Mouse (Mus musculus): ENCODE data around the gene Suv39h1. TPM values are rescaled to one million over a fixed set of nuclear protein-coding genes. Genes with fewer than 3 reads are reported as not detected.
A peak's percentile ranks its signal among the peaks of the same experiment; 100 is the strongest.
"Not testable (repeated sequence)": the region's sequence is repeated elsewhere in the genome, so short reads cannot be mapped to it uniquely, and the experiment has no call there.

The Suv39h1 gene
- polyA plus RNA-seq, 1 experiment from 2014 or later = 90.6 TPM

DNA sequence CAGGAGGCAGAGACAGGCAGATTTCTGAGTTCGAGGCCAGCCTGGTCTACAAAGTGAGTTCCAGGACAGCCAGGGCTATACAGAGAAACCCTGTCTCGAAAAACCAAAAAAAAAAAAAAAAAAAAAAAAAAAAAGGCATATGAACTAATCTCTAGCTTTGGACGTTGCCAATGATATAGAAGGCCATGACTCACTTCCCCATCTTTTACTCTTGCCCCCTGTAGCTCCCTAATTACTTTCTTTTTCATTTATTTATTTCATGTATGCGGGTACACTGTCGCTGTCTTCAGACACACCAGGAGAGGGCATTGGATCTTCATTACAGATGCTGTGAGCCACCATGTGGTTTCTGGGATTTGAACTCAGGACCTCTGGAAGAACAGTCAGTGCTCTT is 16.4 kb upstream of the Suv39h1 start:
- not testable (repeated sequence) for H3K27ac ChIP-seq; H3K4me1 ChIP-seq (replicated peaks); H3K4me2 ChIP-seq; H3K4me3 ChIP-seq (replicated peaks); H3K9ac ChIP-seq (replicated peaks); H3K27me3 ChIP-seq; ATAC-seq (ENCODE audit: insufficient number of reproducible peaks, insufficient read depth, low FRiP score, low TSS enrichment, low read depth); H3K9me3 ChIP-seq; H3K36me3 ChIP-seq
- 95% methylated on average over 5 of the region's 5 CpGs for WGBS

- H3K27ac ChIP-seq = no peak within 1 kb of the TSS
- no peak within 1 kb of the TSS for H3K4me3 ChIP-seq (replicated peaks)
- no peak within 1 kb of the TSS for H3K9ac ChIP-seq (replicated peaks)
- no peak within 1 kb of the TSS for H3K4me2 ChIP-seq
- H3K4me1 ChIP-seq (replicated peaks) = no peaks in the 10 kb centered on the region
- WGBS = 83% methylated on average over 14 of the region's 14 CpGs
- no peak for ATAC-seq (ENCODE audit: insufficient number of reproducible peaks, insufficient read depth, low FRiP score, low TSS enrichment, low read depth)
- H3K36me3 ChIP-seq = no peaks in the 10 kb centered on the region
- H3K9me3 ChIP-seq = no peaks in the 10 kb centered on the region
- H3K27me3 ChIP-seq = no peaks in the 10 kb centered on the region
Observed at GRCm38 (mm10) chrX:8090346-8090953, 15.9 kb upstream of the Suv39h1 start, which contains the start of gene Was. TSS of gene Was (minus strand) at chrX:8090498.

- Histone ChIP-seq H3K27ac (no peak overlapping the region), H3K4me3 (replicated peaks) (no peak overlapping the region), H3K9me3 (no peaks in the 10 kb centered on the region), H3K27me3 (no peaks in the 10 kb centered on the region), H3K9ac (replicated peaks) (no peak overlapping the region), H3K36me3 (no peaks in the 10 kb centered on the region), H3K4me2 (no peak overlapping the region), H3K4me1 (replicated peaks) (no peaks in the 10 kb centered on the region)
- ATAC-seq (ENCODE audit: insufficient number of reproducible peaks, insufficient read depth, low FRiP score, low TSS enrichment, low read depth) = no peak
- 87% methylated on average over 3 of the region's 3 CpGs for WGBS
Observed at GRCm38 (mm10) chrX:8089746-8090145, 15.2 kb upstream of the Suv39h1 start.

GRCm38 (mm10) chrX:8085611-8086010 is 11.1 kb upstream of the Suv39h1 start:
- no peak for ATAC-seq (ENCODE audit: insufficient number of reproducible peaks, insufficient read depth, low FRiP score, low TSS enrichment, low read depth)
- no peak overlapping the region for H3K9ac ChIP-seq (replicated peaks)
- no peaks in the 10 kb centered on the region for H3K36me3 ChIP-seq
- WGBS = 86% methylated on average over 6 of the region's 8 CpGs
- H3K4me3 ChIP-seq (replicated peaks) = no peak overlapping the region
- no peak overlapping the region for H3K4me2 ChIP-seq
- H3K4me1 ChIP-seq (replicated peaks) = no peaks in the 10 kb centered on the region
- H3K9me3 ChIP-seq = no peaks in the 10 kb centered on the region
- H3K27ac ChIP-seq = no peak overlapping the region
- no peaks in the 10 kb centered on the region for H3K27me3 ChIP-seq

DNA sequence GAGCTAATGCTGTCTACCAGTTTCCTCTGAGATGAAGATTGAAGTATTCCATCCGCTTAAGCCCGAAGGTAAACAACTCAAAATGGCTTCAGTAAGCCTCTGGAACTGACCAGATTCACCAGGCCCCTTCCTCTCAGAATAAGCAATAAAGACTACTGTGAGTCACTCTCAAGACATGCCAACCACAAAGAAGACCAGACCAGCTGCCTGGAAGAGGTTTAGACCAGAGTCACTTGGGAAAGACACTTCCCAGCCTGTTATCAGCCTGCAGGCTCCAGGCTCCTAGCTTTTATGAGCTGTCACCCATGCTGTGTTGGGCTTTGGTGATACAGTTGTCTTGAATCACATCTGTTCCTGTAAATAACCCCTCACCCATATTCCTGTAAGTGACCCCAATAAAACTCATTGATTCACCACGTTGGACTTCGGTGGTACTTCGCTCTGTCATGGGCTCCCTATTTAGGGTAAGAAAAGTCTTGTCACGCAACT is 10.3 kb upstream of the Suv39h1 start:
- ATAC-seq (ENCODE audit: insufficient number of reproducible peaks, insufficient read depth, low FRiP score, low TSS enrichment, low read depth) = no peak
- H3K27ac ChIP-seq = no peak overlapping the region
- H3K4me2 ChIP-seq = no peak overlapping the region
- H3K4me1 ChIP-seq (replicated peaks) = no peaks in the 10 kb centered on the region
- H3K27me3 ChIP-seq = no peaks in the 10 kb centered on the region
- WGBS = 75% methylated on average over 6 of the region's 6 CpGs
- no peak overlapping the region for H3K9ac ChIP-seq (replicated peaks)
- no peaks in the 10 kb centered on the region for H3K36me3 ChIP-seq
- no peak overlapping the region for H3K4me3 ChIP-seq (replicated peaks)
- H3K9me3 ChIP-seq = no peaks in the 10 kb centered on the region

GRCm38 (mm10) chrX:8075104-8075503 is 544 bp upstream of the Suv39h1 start:
- peak overlapping the region; percentile 55 for H3K4me3 ChIP-seq (replicated peaks)
- H3K27me3 ChIP-seq = no peaks in the 10 kb centered on the region
- 0 out of 2 replicates have a peak, but pooled peaks cover 4% of the 10 kb centered on the region for H3K4me1 ChIP-seq (replicated peaks)
- WGBS = 43% methylated on average over 3 of the region's 3 CpGs
- H3K4me2 ChIP-seq = peak overlapping the region; percentile 53
- peaks cover 15% of the 10 kb centered on the region; the same call in 1 of the 2 replicates for H3K36me3 ChIP-seq
- ATAC-seq (ENCODE audit: insufficient number of reproducible peaks, insufficient read depth, low FRiP score, low TSS enrichment, low read depth) = peak; percentile 60
- no peaks in the 10 kb centered on the region for H3K9me3 ChIP-seq
- peak overlapping the region; percentile 41; the same call in 1 of the 2 replicates for H3K27ac ChIP-seq
- H3K9ac ChIP-seq (replicated peaks) = peak overlapping the region; percentile 42; the same call in 1 of the 2 replicates

DNA sequence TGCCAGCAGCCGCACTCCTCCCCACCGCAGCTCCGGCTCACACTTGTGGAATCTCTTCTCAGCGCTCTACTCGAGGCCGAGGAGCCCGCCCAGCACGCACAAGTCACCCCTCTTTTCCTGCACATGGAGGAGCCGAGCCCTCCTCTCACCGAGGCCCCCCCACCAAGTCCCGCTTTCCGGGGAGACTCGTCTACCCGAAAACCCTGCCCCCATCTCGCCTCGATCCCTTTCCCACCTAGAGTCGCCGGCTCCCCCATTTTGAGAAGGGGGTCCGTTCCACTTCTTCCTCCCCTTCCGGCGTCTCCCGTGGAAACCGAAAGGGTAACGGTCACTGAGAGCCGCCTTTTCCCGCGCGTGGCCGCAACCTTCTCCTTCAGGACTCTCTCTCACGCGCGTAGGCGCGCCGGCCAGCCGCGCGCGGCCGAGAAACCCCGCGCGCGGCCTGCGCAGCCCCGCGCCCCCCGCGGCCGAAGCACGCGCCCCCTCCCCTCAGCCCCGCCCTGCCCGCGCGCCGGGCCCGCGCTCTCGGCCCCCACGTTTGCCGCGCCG is 605 bp downstream of the Suv39h1 start:
- Histone ChIP-seq H3K4me1 (replicated peaks) (0 out of 2 replicates have a peak, but pooled peaks cover 4% of the 10 kb centered on the region), H3K36me3 (peaks cover 19% of the 10 kb centered on the region; the same call in 1 of the 2 replicates), H3K9me3 (no peaks in the 10 kb centered on the region), H3K4me3 (replicated peaks) (peak overlapping the region; percentile 55), H3K27me3 (no peaks in the 10 kb centered on the region), H3K27ac (peak overlapping the region; percentile 92), H3K4me2 (peak overlapping the region; percentile 55), H3K9ac (replicated peaks) (peak overlapping the region; percentile 68)
- 17% methylated on average over 61 of the region's 64 CpGs for WGBS
- ATAC-seq (ENCODE audit: insufficient number of reproducible peaks, insufficient read depth, low FRiP score, low TSS enrichment, low read depth) = no peak; the same call in 1 of the 2 replicates

DNA sequence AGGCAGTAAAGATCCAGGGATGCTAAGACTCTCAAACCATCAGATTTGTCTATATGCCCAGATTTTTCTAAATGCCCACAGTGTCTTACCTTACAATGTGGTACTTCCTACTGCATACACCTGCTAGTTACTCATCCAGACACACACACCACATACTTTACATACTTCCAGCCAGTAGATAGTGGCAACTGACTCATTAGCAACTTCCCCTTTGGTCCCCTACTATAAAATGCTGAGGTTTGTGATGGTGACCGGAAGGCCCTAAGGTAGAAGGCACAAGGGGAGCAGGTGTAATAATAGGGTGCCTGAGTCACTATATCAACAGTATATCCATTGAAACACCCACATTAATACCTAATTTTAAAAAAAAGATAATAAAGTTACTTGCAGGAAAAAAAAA is 5.4 kb downstream of the Suv39h1 start:
- no peak for ATAC-seq (ENCODE audit: insufficient number of reproducible peaks, insufficient read depth, low FRiP score, low TSS enrichment, low read depth)
- H3K4me2 ChIP-seq = no peak overlapping the region
- H3K36me3 ChIP-seq = peaks cover 63% of the 10 kb centered on the region
- H3K4me3 ChIP-seq (replicated peaks) = no peak overlapping the region
- H3K9ac ChIP-seq (replicated peaks) = no peak overlapping the region
- H3K9me3 ChIP-seq = no peaks in the 10 kb centered on the region
- no peaks in the 10 kb centered on the region for H3K27me3 ChIP-seq
- no peak overlapping the region for H3K27ac ChIP-seq
- H3K4me1 ChIP-seq (replicated peaks) = 0 out of 2 replicates have a peak, but pooled peaks cover 4% of the 10 kb centered on the region
- 100% methylated on average over 1 of the region's 1 CpGs for whole genome bisulfite sequencing

GRCm38 (mm10) chrX:8051044-8051781 is 23.3 kb downstream of the Suv39h1 start:
- WGBS = 84% methylated on average over 8 of the region's 8 CpGs
- H3K27me3 ChIP-seq; H3K9me3 ChIP-seq; H3K9ac ChIP-seq (replicated peaks); H3K36me3 ChIP-seq; H3K4me2 ChIP-seq; H3K27ac ChIP-seq; ATAC-seq (ENCODE audit: insufficient number of reproducible peaks, insufficient read depth, low FRiP score, low TSS enrichment, low read depth); H3K4me1 ChIP-seq (replicated peaks); H3K4me3 ChIP-seq (replicated peaks): not testable (repeated sequence)

DNA sequence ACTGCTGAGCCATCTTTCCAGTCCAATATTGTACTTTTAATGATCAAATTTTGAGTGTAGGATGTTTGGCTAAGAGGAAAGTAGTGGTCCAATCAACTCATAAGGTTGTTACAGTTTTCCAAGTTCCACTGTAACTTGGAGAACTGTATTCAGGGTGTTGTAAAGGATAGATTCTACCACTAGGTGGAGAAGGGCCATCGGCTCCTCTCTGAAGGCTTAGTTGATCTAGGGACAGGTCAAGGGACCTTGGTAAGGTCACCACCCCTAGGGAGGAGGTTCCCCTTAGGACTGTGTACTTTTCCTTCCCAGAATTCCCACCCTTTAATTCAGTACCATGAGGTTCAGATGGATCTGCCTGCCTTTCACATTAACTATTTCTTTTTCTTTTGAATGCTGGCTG is 41.6 kb downstream of the Suv39h1 start:
- ATAC-seq (ENCODE audit: insufficient number of reproducible peaks, insufficient read depth, low FRiP score, low TSS enrichment, low read depth) = no peak
- no peaks in the 10 kb centered on the region for H3K4me1 ChIP-seq (replicated peaks)
- no peak overlapping the region for H3K27ac ChIP-seq
- no peaks in the 10 kb centered on the region for H3K36me3 ChIP-seq
- H3K27me3 ChIP-seq = no peaks in the 10 kb centered on the region
- no peak overlapping the region for H3K4me3 ChIP-seq (replicated peaks)
- no peak overlapping the region for H3K4me2 ChIP-seq
- H3K9me3 ChIP-seq = no peaks in the 10 kb centered on the region
- 54% methylated on average over 1 of the region's 1 CpGs for WGBS
- H3K9ac ChIP-seq (replicated peaks) = no peak overlapping the region

DNA sequence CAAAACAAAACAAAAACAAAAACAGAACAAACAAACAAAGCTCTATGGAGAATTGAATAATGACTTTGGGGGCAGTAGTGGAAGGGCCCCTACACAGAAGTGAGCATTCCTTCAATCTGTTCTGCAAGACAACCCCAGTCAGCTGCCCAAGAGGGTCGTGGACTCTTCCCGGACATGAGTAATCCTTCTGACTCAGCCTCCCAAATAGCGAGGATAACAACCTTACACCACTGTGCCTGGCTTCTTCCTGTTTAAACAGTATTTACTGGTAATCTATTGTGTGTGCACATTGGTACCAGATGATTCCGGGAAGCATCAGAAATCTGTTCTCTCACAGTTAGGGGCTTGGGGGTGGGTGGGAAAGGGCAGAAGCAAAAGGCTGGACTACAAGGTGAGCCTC is 47.7 kb downstream of the Suv39h1 start:
- no peak overlapping the region for H3K27ac ChIP-seq
- no peak for ATAC-seq (ENCODE audit: insufficient number of reproducible peaks, insufficient read depth, low FRiP score, low TSS enrichment, low read depth)
- no peaks in the 10 kb centered on the region for H3K9me3 ChIP-seq
- 59% methylated on average over 4 of the region's 4 CpGs for WGBS
- H3K9ac ChIP-seq (replicated peaks) = no peak overlapping the region
- H3K36me3 ChIP-seq = no peaks in the 10 kb centered on the region
- H3K4me1 ChIP-seq (replicated peaks) = no peaks in the 10 kb centered on the region
- no peak overlapping the region for H3K4me2 ChIP-seq
- no peaks in the 10 kb centered on the region for H3K27me3 ChIP-seq
- H3K4me3 ChIP-seq (replicated peaks) = no peak overlapping the region

All from limb, embryonic 12.5 days (tissue).